Mouse (Mus musculus) heart, embryonic 14.5 days (tissue): Measurements from ENCODE around the gene Hoxc11. TPM values are rescaled to one million over a fixed set of nuclear protein-coding genes. Genes with fewer than 3 reads are reported as not detected.

ENCODE experiments used
- ATAC-seq: fragments of 200-750 bp; cut with Nextera tagmentation; 2 replicates; pipeline ENCODE4 v1.8.0; 2017; ENCODE audit warnings: low read depth, moderate TSS enrichment; ENCODE audit not compliant: insufficient number of reproducible peaks, insufficient read depth, low FRiP score
- H3K27ac ChIP-seq, 2 experiments: fragments of 200-500 bp in 1 of 2; fragments of 300-500 bp in 1 of 2; sonication (generic) in 1 of 2; replicated peaks in 1 of 2; 2 replicates each; pipeline ENCODE4 v1.5.1; 2012 to 2014; ENCODE audit warnings: low read depth in 2 of 2, low read length in 2 of 2, control low read depth in 1 of 2, mild to moderate bottlenecking in 1 of 2, mixed read lengths in 1 of 2; ENCODE audit not compliant: control insufficient read depth in 1 of 2, insufficient read depth in 1 of 2
- H3K27me3 ChIP-seq: fragments of 300-500 bp; sonication (generic); 2 replicates; pipeline ENCODE4 v1.6.1; 2014; ENCODE audit warnings: mild to moderate bottlenecking, low read length, control low read depth; ENCODE audit not compliant: control insufficient read depth, insufficient read depth
- H3K36me3 ChIP-seq: fragments of 300-500 bp; sonication (generic); 2 replicates; pipeline ENCODE4 v1.6.1; 2014; ENCODE audit warnings: mild to moderate bottlenecking, control low read depth, low read length, mixed read lengths; ENCODE audit not compliant: control insufficient read depth, insufficient read depth
- H3K4me1 ChIP-seq, 2 experiments: fragments of 200-500 bp in 1 of 2; fragments of 300-500 bp in 1 of 2; sonication (generic) in 1 of 2; 2 replicates each; pipeline ENCODE4 v1.6.1; 2012 to 2014; ENCODE audit warnings: low read length in 2 of 2, control low read depth in 1 of 2, mixed read lengths in 1 of 2; ENCODE audit not compliant: control insufficient read depth in 2 of 2, insufficient read depth in 2 of 2
- H3K4me2 ChIP-seq: fragments of 300-500 bp; sonication (generic); 2 replicates; pipeline ENCODE4 v1.6.1; 2014; ENCODE audit warnings: mild to moderate bottlenecking, low read length
- H3K4me3 ChIP-seq, 2 experiments: fragments of 200-500 bp in 1 of 2; fragments of 300-500 bp in 1 of 2; sonication (generic) in 1 of 2; 2 replicates each; pipeline ENCODE4 v1.5.1; 2012 to 2014; ENCODE audit warnings: low read length in 2 of 2, mild to moderate bottlenecking in 2 of 2, control low read depth in 1 of 2, low read depth in 1 of 2, moderate library complexity in 1 of 2; ENCODE audit not compliant: control insufficient read depth in 1 of 2, insufficient read depth in 1 of 2
- H3K9ac ChIP-seq: fragments of 300-500 bp; sonication (generic); 2 replicates; pipeline ENCODE4 v1.6.1; 2014; ENCODE audit warnings: mild to moderate bottlenecking, low read length
- H3K9me3 ChIP-seq: fragments of 300-500 bp; sonication (generic); 2 replicates; pipeline ENCODE4 v1.6.1; 2016; ENCODE audit warnings: low read length, control low read depth; ENCODE audit not compliant: control insufficient read depth
- WGBS: fragments of 180-500 bp; shearing (Covaris S2); extraction: QIAGEN DNeasy Blood & Tissue Kit; methylation state at CpG from one replicate; pipeline ENCODE4 v1.1.7; 2014; 5-methylcytosine and 5-hydroxymethylcytosine counted together
- polyA plus RNA-seq: library from polyadenylated mRNA; unstranded; fragments of >200 nt; fragmentation: Nextera tagmentation; extraction: Ambion mirVana; gene quantifications from 2 replicates; pipeline ENCODE4 v1.2.1, GENCODE M21; 2014

Gene Hoxc11
- polyA plus RNA-seq, 1 experiment from 2014 or later: not detected

DNA sequence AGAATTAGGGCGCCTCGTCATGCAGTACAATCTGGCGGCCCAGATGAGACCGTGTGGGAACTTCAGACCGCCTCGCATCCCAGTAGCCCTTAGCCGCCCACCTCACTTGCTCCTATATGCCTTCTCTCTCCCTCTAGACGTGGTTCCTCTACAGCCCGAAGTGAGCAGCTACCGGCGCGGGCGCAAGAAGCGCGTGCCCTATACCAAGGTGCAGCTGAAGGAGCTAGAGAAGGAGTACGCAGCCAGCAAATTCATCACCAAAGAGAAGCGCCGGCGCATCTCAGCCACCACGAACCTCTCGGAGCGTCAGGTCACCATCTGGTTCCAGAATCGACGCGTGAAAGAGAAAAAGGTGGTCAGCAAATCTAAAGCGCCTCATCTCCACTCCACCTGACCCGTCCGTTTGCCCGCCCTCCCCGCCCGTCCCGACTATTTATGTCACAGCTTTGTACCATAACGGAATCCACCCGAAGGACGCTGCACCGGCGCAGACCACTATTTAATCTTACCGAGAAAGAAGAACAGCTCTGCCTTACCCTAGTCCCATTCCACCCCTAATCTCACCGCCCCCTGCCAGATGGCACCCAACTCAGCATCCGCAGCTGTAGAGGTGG is 27.1 kb upstream of the Hoxc11 start:
- Histone ChIP-seq H3K27ac (no peak overlapping the region), H3K9ac (no peak overlapping the region), H3K36me3 (no peaks in the 10 kb centered on the region), H3K4me2 (no peak overlapping the region), H3K4me1 (no peaks in the 10 kb centered on the region), H3K27me3 (peaks cover 100% of the 10 kb centered on the region), H3K9me3 (no peaks in the 10 kb centered on the region), H3K4me3 (no peak overlapping the region)
- no peak for ATAC-seq
- 2% methylated on average over 40 of the region's 40 CpGs for WGBS

- Histone ChIP-seq H3K27ac (no peak overlapping the region), H3K4me3 (no peak overlapping the region), H3K4me2 (no peak overlapping the region), H3K4me1 (peaks cover 0 to 4% of the 10 kb centered on the region in 2 experiments; a peak in 1 of 4 replicates), H3K27me3 (peaks cover 100% of the 10 kb centered on the region), H3K36me3 (no peaks in the 10 kb centered on the region), H3K9ac (no peak overlapping the region), H3K9me3 (no peaks in the 10 kb centered on the region)
- no peak for ATAC-seq
- 0% methylated on average over 23 of the region's 23 CpGs for WGBS
Measured at GRCm38 (mm10) chr15:102931706-102932358, 22.4 kb upstream of the Hoxc11 start.

DNA sequence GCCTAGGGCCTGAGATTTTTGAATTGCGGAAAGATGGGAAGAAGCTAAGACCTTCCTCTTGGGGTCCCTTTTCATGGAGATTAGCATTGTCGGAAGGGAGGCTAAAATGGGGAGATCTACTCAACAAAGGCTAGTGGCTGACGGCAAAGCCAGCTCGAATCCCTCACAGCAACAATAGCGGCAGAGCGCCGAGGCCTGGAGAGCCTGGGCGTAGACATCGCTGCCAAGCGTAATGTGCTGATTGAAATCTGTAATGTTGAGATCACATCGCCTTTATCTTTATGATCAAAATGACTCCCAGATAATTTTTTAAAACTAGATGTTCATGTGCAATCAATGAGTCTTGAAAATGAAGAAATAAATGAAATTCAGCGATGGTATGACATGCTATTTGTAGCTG is 19.8 kb upstream of the Hoxc11 start:
- Histone ChIP-seq H3K36me3 (no peaks in the 10 kb centered on the region), H3K27me3 (peaks cover 100% of the 10 kb centered on the region), H3K4me1 (peaks cover 0 to 4% of the 10 kb centered on the region in 2 experiments; a peak in 1 of 4 replicates), H3K27ac (no peak overlapping the region), H3K9me3 (no peaks in the 10 kb centered on the region), H3K9ac (no peak overlapping the region), H3K4me3 (no peak overlapping the region), H3K4me2 (no peak overlapping the region)
- 4% methylated on average over 12 of the region's 12 CpGs for WGBS
- ATAC-seq: no peak

DNA sequence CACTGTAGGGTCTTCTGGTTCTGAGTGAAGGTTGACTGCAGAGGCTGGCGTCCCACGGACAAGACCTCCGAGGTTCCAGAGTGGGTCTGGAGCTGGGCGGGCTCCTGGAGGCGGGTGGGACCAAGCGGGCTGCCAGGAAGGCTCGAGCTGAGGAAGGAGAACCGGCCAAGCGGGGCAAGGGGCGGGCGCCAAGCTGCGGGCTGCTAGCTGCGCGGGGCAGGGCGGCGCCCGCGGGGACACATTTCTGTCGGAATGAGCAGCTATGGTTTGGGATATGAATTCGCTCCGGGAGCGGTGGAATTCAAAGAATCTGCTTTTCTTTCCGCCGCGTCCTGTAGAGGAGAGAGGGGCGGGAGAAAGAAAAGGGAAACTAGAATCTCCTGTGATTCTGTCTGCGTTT is 19.3 kb upstream of the Hoxc11 start:
- no peak overlapping the region for H3K27ac ChIP-seq
- peak overlapping the region; percentile 32; the same call in 1 of the 2 replicates for H3K4me2 ChIP-seq
- no peaks in the 10 kb centered on the region for H3K36me3 ChIP-seq
- peaks cover 0 to 4% of the 10 kb centered on the region in 2 experiments; a peak in 1 of 4 replicates for H3K4me1 ChIP-seq
- WGBS: under 1% methylated on average over 26 of the region's 27 CpGs
- no peak overlapping the region for H3K9ac ChIP-seq
- ATAC-seq: no peak
- H3K9me3 ChIP-seq: no peaks in the 10 kb centered on the region
- H3K4me3 ChIP-seq: peak overlapping the region in 1 of 2 experiments; percentile 16; a peak in 2 of 4 replicates
- peaks cover 100% of the 10 kb centered on the region for H3K27me3 ChIP-seq

GRCm38 (mm10) chr15:102936279-102936972 is 17.8 kb upstream of the Hoxc11 start, which contains the start of gene Hoxc12:
Gene Hoxc12 (plus strand): TSS chr15:102936757.
- H3K4me3 ChIP-seq: no peak within 1 kb of the TSS
- H3K36me3 ChIP-seq: no peaks in the 10 kb centered on the region
- no peak within 1 kb of the TSS for H3K27ac ChIP-seq
- H3K9ac ChIP-seq: no peak within 1 kb of the TSS
- H3K27me3 ChIP-seq: peaks cover 100% of the 10 kb centered on the region
- 2% methylated on average over 31 of the region's 31 CpGs for WGBS
- H3K9me3 ChIP-seq: no peaks in the 10 kb centered on the region
- no peak within 1 kb of the TSS for H3K4me2 ChIP-seq
- peaks cover 0 to 4% of the 10 kb centered on the region in 2 experiments; a peak in 1 of 4 replicates for H3K4me1 ChIP-seq
- ATAC-seq: no peak

GRCm38 (mm10) chr15:102937036-102937666 is 17.1 kb upstream of the Hoxc11 start:
- no peak for ATAC-seq
- no peak overlapping the region for H3K9ac ChIP-seq
- WGBS: 2% methylated on average over 50 of the region's 50 CpGs

More at GRCm38 (mm10) chr15:102937036-102937666, 17.1 kb upstream of the Hoxc11 start:
- Histone ChIP-seq H3K9me3 (no peaks in the 10 kb centered on the region), H3K4me3 (no peak overlapping the region), H3K36me3 (no peaks in the 10 kb centered on the region), H3K27me3 (peaks cover 100% of the 10 kb centered on the region), H3K27ac (no peak overlapping the region), H3K4me2 (no peak overlapping the region), H3K4me1 (peaks cover 0 to 4% of the 10 kb centered on the region in 2 experiments; a peak in 1 of 4 replicates)
